Mouse (Mus musculus) liver, adult 2 months (tissue): ENCODE results near the gene Lmx1a.

ENCODE experiments used
- CTCF ChIP-seq: fragments of 200-500 bp; IDR thresholded peaks from 2 replicates; pipeline ENCODE4 v1.5.1; 2011; ENCODE audit warnings: low read depth, low read length, control low read depth
- POLR2A ChIP-seq: fragments of 200-500 bp; IDR thresholded peaks from 2 replicates; pipeline ENCODE4 v1.6.1; 2011; ENCODE audit warnings: low read length, control low read depth; ENCODE audit not compliant: insufficient read depth; ENCODE audit errors: extremely low read depth

DNA sequence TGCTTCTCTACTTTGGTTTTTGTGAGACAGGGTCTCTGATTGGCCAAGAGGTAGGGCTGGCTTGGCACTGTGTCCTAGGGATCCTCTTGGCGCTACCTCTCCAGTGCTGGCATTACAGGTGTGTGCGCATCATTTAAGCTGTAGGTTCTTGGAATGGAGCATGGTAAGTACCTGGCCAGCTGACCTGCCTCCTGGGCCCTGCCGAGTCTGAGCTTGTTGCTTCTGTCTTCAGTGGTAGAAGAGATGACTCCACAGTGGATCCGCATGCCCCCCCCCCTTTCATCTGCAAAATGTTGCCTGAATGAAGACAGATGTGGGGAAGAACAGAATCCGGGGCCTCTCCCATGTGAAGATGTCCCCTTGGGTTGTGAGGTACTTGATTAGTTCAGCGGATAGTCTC is 10.0 kb upstream of the Lmx1a start:
- TF ChIP-seq CTCF, result no peak
- no peak for TF ChIP-seq POLR2A
